Mouse (Mus musculus): ENCODE data around the gene Uri1.

Gene Uri1

DNA sequence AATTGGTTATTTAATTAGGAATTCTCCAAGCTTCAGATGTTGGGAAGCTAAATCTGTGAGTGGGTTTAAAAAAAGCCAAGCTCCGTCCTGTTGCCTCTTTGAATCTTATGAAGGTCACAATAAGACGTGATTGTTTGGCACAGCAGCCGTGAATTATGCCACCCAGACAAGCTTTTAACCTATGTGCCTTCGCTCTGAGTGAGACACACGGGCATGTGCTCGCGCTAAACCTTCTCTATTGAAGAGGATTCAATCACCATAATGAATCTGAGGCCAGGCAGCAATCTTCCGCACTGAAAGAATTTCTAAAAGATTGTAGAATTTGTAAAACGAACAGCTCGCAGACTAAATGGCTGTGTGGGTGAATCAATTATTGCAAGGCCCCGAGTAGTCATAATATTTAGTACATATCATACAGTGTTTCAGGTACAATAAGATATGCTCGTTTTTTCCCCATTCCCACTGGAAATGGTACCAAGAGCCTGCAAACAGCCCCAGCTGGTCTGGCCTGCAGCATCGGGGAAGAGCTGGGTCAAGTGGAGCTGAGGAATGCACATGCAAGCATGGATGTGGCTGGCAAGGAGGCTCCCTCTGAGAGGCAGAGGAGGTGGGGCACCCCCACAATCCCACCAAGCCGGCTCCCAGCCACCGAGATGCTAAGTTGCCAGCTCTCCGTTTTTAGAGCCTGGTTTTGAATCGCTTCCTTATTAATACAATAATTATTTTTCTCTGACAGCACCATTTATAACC, 101.5 kb downstream of the Uri1 start:
- DNase-seq (ENCODE audit: low read depth, low spot score) = no peak

DNA sequence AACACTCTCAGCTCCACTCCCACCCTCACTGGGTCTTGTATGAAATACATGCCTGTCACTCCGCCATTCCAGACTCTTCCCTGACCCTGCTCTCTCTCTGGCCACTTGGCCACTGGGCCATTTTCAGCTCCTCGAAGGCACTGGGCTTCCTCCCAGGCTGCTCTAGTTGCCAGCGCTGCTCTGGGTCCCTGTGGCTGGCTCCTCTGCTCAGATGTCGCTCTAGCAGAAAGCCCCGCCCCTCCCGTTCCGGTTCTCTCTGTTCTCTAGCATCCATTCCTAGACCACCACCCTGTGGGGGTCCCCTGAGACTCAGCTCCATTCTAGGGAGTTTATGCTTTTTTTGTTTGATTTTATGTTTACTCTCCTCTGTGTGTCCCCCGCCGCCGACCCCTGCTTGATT, 104.4 kb downstream of the Uri1 start:
- no peak for DNase-seq (ENCODE audit: low read depth, low spot score)

DNA sequence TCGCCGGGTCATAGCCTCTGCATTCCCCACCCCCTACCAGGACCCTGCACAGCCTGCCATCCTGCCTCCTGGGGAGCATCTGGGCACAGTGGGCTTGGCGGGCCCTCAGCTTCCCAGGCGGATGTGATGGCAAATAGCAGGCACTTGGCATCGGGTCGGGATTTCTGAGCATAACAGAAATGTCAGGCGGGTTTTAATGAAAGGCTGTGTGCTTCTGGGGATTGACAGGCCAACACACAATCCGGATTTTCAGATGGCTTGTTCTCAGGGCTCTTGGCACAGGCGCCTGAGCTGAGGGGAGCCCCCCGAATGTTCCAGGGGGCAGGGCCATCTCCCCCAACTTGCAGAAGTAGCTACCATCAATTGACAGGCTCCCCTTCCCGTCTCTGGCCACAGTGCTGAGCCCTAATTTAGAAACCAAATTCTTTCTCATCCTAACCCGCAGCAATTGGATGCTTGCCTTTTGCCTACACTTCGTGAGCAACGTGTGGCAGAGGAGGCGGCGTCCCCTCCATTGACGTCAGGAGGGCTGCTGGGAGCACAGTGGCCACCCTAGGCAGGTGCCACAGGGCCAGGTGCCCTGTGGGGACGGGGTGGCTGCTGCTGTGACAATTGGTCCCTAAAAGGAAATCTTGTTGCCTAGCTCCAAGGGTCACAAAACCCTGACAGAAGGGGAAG, 106.5 kb downstream of the Uri1 start:
- DNase-seq (ENCODE audit: low read depth, low spot score) = no peak

DNA sequence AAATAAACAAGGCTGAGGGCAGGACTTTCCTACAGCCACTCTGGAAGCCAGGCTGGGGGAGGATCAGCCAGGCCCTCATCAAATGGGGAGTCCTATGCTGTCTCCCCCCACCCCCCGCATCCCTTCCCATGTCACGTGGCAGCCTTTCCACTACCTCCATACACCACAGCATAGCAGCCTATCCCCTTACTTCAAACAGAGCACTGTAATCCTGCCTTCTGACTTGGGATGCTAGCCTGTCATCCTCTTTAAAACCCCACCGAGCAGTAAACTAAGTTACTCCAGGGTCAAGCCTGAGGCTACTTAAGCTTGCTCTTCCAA, 111.6 kb downstream of the Uri1 start:
- DNase-seq (ENCODE audit: low read depth, low spot score) = no peak

DNA sequence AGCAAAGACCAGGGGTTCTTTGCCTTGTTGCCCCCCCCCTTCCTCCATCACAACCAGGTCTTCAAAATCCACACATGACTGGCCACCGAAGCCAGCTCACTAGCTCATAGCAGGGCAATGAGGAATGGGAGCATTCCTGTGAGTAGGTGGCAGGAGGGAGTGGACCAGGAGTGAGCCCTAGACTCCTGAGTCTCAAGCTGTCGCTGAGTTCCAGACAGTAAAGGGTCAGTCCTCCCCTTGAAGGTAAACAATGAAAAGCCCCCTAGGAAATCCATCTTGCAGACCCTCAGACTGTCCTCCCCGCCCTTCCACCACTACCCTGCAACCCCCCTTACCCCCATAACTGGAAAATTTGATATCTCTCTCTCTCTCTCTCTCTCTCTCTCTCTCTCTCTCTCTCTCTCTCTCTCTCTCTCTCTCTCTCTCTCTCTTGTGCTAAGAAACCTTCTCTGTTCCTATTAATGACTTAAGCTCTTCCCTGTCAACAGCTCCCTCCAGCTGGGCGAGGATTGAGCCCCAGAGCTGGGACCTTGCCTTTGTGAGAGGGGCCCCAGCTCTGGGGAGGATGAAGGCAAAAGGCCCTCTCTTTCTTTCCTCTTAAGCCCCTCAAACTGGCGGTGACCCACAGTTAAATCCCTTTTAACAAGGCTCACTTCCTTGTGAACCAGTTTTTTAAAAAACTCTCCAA, 112.1 kb downstream of the Uri1 start:
- DNase-seq (ENCODE audit: low read depth, low spot score) = no peak

DNA sequence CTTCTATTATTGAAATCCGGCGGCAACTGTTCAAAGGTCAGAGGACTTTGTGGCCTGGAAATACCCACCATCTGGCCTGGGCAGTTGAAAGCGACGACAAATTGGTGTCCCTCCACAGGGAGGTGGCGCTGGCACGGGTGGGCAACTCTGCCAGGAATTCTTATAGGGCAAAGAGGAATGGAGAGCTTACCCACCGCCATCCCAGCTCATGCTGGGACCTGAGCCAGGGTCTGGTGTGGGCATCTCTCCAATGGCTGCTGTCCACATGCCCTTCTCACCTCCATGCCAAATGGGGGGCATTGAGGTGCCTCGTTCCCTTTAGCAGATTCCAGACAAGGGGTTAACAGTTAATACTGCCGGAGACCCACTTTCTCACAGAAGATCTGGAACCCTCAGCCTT, 113.2 kb downstream of the Uri1 start:
- no peak for DNase-seq (ENCODE audit: low read depth, low spot score)

All from retina, adult 2 months (tissue).